Mouse (Mus musculus): ENCODE measurements around the gene Cfap61. TPM values are rescaled to one million over a fixed set of nuclear protein-coding genes. Genes with fewer than 3 reads are reported as not detected.
A peak's percentile ranks its signal among the peaks of the same experiment; 100 is the strongest.
"Not testable (repeated sequence)": the region's sequence is repeated elsewhere in the genome, so short reads cannot be mapped to it uniquely, and the experiment has no call there.

Gene Cfap61
- total and polyA plus RNA-seq, 2 experiments = not detected

- DNase-seq (ENCODE audit: extremely low read depth, low read depth, low spot score) = no peak
- Histone ChIP-seq H3K4me3 (ENCODE audit: insufficient read depth, low read depth, low read length) (no peak overlapping the region), H3K27me3 (ENCODE audit: control insufficient read depth, insufficient read depth, low read length) (no peaks in the 10 kb centered on the region), H3K27ac (replicated peaks; ENCODE audit: insufficient read depth, low read depth, low read length) (no peak overlapping the region), H3K36me3 (ENCODE audit: control insufficient read depth, insufficient read depth, low read length) (peaks cover 13% of the 10 kb centered on the region), H3K4me1 (ENCODE audit: control insufficient read depth, insufficient read depth, low read length) (peaks cover 4% of the 10 kb centered on the region; the same call in 1 of the 2 replicates), H3K79me2 (ENCODE audit: control insufficient read depth, insufficient read depth, low read length) (no peaks in the 10 kb centered on the region), H3K9ac (ENCODE audit: low read depth, low read length) (no peak overlapping the region)
- TF ChIP-seq CTCF (IDR thresholded peaks at IDR 0.05; ENCODE audit: low read depth, low read length) = no peak
- TF ChIP-seq POLR2A (IDR thresholded peaks at IDR 0.05; ENCODE audit: extremely low read depth, insufficient read depth, low read length) = no peak
- WGBS = 86% methylated on average over 2 of the region's 2 CpGs
Observed at GRCm38 (mm10) chr2:145890571-145890970, 44.0 kb upstream of the Cfap61 start.

GRCm38 (mm10) chr2:145893756-145894155 is 40.8 kb upstream of the Cfap61 start:
- H3K36me3 ChIP-seq (ENCODE audit: control insufficient read depth, insufficient read depth, low read length) = no peaks in the 10 kb centered on the region
- TF ChIP-seq POLR2A (IDR thresholded peaks at IDR 0.05; ENCODE audit: extremely low read depth, insufficient read depth, low read length) (no peak), CTCF (IDR thresholded peaks at IDR 0.05; ENCODE audit: low read depth, low read length) (no peak)
- no peak overlapping the region for H3K9ac ChIP-seq (ENCODE audit: low read depth, low read length)
- H3K79me2 ChIP-seq (ENCODE audit: control insufficient read depth, insufficient read depth, low read length) = no peaks in the 10 kb centered on the region
- H3K27ac ChIP-seq (replicated peaks; ENCODE audit: insufficient read depth, low read depth, low read length) = no peak overlapping the region
- DNase-seq (ENCODE audit: extremely low read depth, low read depth, low spot score) = no peak
- no peak overlapping the region for H3K4me3 ChIP-seq (ENCODE audit: insufficient read depth, low read depth, low read length)
- H3K4me1 ChIP-seq (ENCODE audit: control insufficient read depth, insufficient read depth, low read length) = no peaks in the 10 kb centered on the region; the same call in 1 of the 2 replicates
- WGBS = over 99% methylated on average over 6 of the region's 6 CpGs
- H3K27me3 ChIP-seq (ENCODE audit: control insufficient read depth, insufficient read depth, low read length) = no peaks in the 10 kb centered on the region

DNA sequence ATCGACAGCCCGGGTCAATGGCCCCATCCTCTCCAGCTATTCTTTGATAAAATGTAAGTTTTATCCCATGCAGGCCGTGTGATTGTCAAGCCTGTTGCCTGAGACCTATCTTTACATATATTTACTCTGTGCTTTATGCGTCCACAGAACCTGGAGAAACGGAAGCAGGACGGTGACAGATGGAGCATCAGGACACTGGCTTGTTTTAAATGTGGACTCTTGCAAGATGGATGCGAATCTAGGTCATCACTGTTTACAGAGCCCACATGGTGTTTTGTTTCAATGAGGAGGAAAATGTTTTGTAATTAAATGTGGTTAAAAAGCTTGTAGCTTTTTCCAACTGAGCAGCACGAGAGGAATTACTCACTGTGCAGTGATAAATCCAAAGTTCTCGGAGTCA is 36.5 kb upstream of the Cfap61 start:
- no peaks in the 10 kb centered on the region for H3K4me1 ChIP-seq (ENCODE audit: control insufficient read depth, insufficient read depth, low read length)
- H3K27me3 ChIP-seq (ENCODE audit: control insufficient read depth, insufficient read depth, low read length) = no peaks in the 10 kb centered on the region
- WGBS = 55% methylated on average over 9 of the region's 9 CpGs
- no peaks in the 10 kb centered on the region for H3K36me3 ChIP-seq (ENCODE audit: control insufficient read depth, insufficient read depth, low read length)
- H3K9ac ChIP-seq (ENCODE audit: low read depth, low read length) = no peak overlapping the region
- no peak for TF ChIP-seq CTCF (IDR thresholded peaks at IDR 0.05; ENCODE audit: low read depth, low read length)
- no peak for TF ChIP-seq POLR2A (IDR thresholded peaks at IDR 0.05; ENCODE audit: extremely low read depth, insufficient read depth, low read length)
- H3K4me3 ChIP-seq (ENCODE audit: insufficient read depth, low read depth, low read length) = no peak overlapping the region
- no peak overlapping the region for H3K27ac ChIP-seq (replicated peaks; ENCODE audit: insufficient read depth, low read depth, low read length)
- H3K79me2 ChIP-seq (ENCODE audit: control insufficient read depth, insufficient read depth, low read length) = no peaks in the 10 kb centered on the region; the same call in 1 of the 2 replicates
- no peak for DNase-seq (ENCODE audit: extremely low read depth, low read depth, low spot score)

DNA sequence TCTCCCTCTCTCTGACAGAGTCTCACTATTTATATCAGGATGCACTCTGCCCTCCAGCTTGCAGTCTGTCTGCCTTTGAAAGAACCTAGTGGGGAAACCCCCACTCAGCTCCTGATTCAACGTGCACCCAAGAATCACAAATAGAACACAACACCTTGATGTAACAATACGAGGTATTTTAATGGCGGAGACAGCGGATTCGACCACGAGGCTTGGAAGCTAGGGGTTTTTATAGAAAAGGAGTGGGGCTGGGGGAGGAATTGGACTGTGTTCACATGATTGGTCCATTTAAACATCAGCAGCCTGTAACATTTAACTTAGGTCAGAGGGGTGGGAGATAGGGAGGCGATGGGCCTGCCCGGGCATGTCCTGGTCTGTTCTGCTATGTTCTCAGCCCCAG is 34.3 kb upstream of the Cfap61 start:
- H3K79me2 ChIP-seq (ENCODE audit: control insufficient read depth, insufficient read depth, low read length) = peaks cover 13% of the 10 kb centered on the region; the same call in 1 of the 2 replicates
- not testable (repeated sequence) for H3K4me1 ChIP-seq (ENCODE audit: control insufficient read depth, insufficient read depth, low read length); H3K27me3 ChIP-seq (ENCODE audit: control insufficient read depth, insufficient read depth, low read length); H3K27ac ChIP-seq (replicated peaks; ENCODE audit: insufficient read depth, low read depth, low read length); H3K36me3 ChIP-seq (ENCODE audit: control insufficient read depth, insufficient read depth, low read length); DNase-seq (ENCODE audit: extremely low read depth, low read depth, low spot score); H3K4me3 ChIP-seq (ENCODE audit: insufficient read depth, low read depth, low read length); H3K9ac ChIP-seq (ENCODE audit: low read depth, low read length)
- 74% methylated on average over 8 of the region's 8 CpGs for WGBS

DNA sequence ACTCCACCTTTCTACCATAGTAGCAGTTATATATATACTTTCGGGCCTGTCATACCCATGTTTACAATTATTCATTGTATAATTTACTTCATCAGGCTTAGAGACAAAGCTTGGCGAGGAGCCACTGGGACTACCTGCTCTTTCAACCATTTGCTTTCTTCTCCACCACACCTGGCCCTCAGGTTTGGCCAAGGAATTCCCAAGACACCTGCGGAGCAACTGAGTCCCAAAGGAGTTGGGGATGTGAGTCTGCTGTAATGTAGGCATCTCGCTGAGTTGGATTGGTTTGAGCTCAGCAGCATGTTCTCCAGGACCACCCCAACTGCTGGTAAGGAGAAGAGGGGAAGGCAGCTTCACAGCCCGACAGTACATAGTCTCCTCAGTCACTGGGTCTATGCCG is 32.7 kb upstream of the Cfap61 start, which contains the start of gene Naa20:
Gene Naa20 (plus strand): TSS at position 239 of the 400 bp plus-strand sequence.
- no peaks in the 10 kb centered on the region for H3K27me3 ChIP-seq (ENCODE audit: control insufficient read depth, insufficient read depth, low read length)
- no peak within 1 kb of the TSS for H3K9ac ChIP-seq (ENCODE audit: low read depth, low read length)
- H3K4me3 ChIP-seq (ENCODE audit: insufficient read depth, low read depth, low read length) = peak within 1 kb of the TSS; percentile 80; the same call in 1 of the 2 replicates
- H3K36me3 ChIP-seq (ENCODE audit: control insufficient read depth, insufficient read depth, low read length) = no peaks in the 10 kb centered on the region
- peaks cover 22% of the 10 kb centered on the region; the same call in 1 of the 2 replicates for H3K79me2 ChIP-seq (ENCODE audit: control insufficient read depth, insufficient read depth, low read length)
- peaks cover 8% of the 10 kb centered on the region; the same call in 1 of the 2 replicates for H3K4me1 ChIP-seq (ENCODE audit: control insufficient read depth, insufficient read depth, low read length)
- 94% methylated on average over 6 of the region's 6 CpGs for WGBS
- no peak for DNase-seq (ENCODE audit: extremely low read depth, low read depth, low spot score)
- no peak within 1 kb of the TSS for H3K27ac ChIP-seq (replicated peaks; ENCODE audit: insufficient read depth, low read depth, low read length)
- TF ChIP-seq CTCF (IDR thresholded peaks at IDR 0.05; ENCODE audit: low read depth, low read length) = no peak
- no peak for TF ChIP-seq POLR2A (IDR thresholded peaks at IDR 0.05; ENCODE audit: extremely low read depth, insufficient read depth, low read length)

DNA sequence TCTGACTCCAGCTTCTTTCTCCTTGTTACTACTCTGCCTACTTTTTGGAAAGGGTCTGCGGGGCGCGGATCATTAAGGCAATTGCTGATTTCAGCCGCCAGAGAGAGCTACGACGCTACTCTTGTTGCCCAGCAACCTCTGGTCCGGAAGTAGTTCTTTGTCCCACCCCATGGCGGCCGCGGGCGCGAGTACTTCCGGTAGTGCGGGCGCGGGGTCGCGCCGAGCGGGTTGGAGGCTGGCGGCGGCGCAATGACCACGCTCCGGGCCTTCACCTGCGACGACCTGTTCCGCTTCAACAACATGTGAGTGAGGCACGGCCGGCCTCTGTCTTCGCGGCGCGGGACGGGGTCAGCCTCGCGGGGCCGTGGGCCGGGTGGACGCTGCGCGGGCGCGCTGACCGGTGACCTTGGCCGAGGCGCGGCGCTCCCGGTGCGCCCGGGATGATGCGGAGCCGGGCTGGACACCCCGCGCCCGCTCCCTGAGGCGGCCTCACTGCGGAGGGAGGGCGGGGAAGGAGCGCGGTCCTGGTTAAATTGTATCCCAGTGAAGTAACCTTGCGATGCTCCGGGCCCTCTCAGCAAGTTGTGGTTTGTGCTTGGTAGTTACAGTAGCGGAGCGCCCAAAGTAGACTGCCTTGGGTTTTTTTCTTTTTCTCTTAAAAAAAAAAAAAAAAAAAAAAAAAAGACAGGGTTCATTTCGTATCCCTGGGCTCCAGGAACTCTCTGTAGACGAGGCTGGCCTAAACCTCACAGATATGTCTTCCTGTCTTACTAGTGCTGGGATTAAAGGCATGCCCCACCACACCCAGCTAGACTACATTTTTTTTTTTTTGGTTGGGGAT is 31.3 kb upstream of the Cfap61 start:
- peak; percentile 65 for TF ChIP-seq CTCF (IDR thresholded peaks at IDR 0.05; ENCODE audit: low read depth, low read length)
- peak; percentile 68 for TF ChIP-seq POLR2A (IDR thresholded peaks at IDR 0.05; ENCODE audit: extremely low read depth, insufficient read depth, low read length)
- H3K27me3 ChIP-seq (ENCODE audit: control insufficient read depth, insufficient read depth, low read length) = no peaks in the 10 kb centered on the region
- peak; percentile 71 for DNase-seq (ENCODE audit: extremely low read depth, low read depth, low spot score)
- peak overlapping the region; percentile 90 for H3K9ac ChIP-seq (ENCODE audit: low read depth, low read length)
- H3K27ac ChIP-seq (replicated peaks; ENCODE audit: insufficient read depth, low read depth, low read length) = peak overlapping the region; percentile 89
- H3K79me2 ChIP-seq (ENCODE audit: control insufficient read depth, insufficient read depth, low read length) = peaks cover 22% of the 10 kb centered on the region; the same call in 1 of the 2 replicates
- H3K4me1 ChIP-seq (ENCODE audit: control insufficient read depth, insufficient read depth, low read length) = peaks cover 8% of the 10 kb centered on the region; the same call in 1 of the 2 replicates
- under 1% methylated on average over 68 of the region's 68 CpGs for WGBS
- no peaks in the 10 kb centered on the region; the same call in 1 of the 2 replicates for H3K36me3 ChIP-seq (ENCODE audit: control insufficient read depth, insufficient read depth, low read length)
- peak overlapping the region; percentile 80 for H3K4me3 ChIP-seq (ENCODE audit: insufficient read depth, low read depth, low read length)
